Mouse (Mus musculus) stomach, postnatal 0 days (tissue): ENCODE results near the gene Cmtm5.

Experiments
- CTCF ChIP-seq: IDR thresholded peaks from 2 replicates; pipeline ENCODE4 v1.5.1; 2016; ENCODE audit warnings: antibody characterized with exemption, low read depth, mild to moderate bottlenecking, moderate library complexity
- EP300 ChIP-seq: optimal IDR thresholded peaks from 2 replicates; pipeline ENCODE3; 2016; ENCODE audit warnings: antibody characterized with exemption

DNA sequence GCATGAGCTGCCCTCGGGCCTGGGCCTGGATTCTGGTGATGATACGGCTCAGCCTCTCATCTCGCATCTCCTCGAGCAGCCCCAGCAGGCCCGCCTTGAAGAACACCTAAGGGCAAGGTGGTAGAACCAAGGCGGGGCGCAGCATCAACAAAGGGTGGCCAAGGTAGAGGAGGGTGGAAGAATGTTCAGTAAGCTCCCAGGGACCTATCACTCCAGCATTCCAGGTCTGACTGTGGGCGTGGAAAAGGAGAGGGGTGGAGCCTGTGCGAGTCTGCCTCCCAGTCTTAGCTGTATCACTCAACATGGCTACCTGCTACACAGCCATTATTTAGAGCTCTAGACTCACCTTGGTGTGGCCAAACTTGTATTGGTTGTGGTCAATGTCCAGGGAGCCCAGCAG lies 20.5 kb downstream of the Cmtm5 start:
- TF ChIP-seq CTCF (no peak), EP300 (no peak)
